Mouse (Mus musculus) midbrain, embryonic 15.5 days (tissue): ENCODE measurements around the gene Pdlim1. TPM values are rescaled to one million over a fixed set of nuclear protein-coding genes. Genes with fewer than 3 reads are reported as not detected.
"Not testable (repeated sequence)": the region's sequence is repeated elsewhere in the genome, so short reads cannot be mapped to it uniquely, and the experiment has no call there.

ENCODE experiments used
- ATAC-seq: fragments of 200-750 bp; cut with Nextera tagmentation; replicated peaks from 2 replicates; pipeline ENCODE4 v1.8.0; 2017; ENCODE audit warnings: moderate TSS enrichment
- H3K27ac ChIP-seq: fragments of 300-500 bp; sonication (generic); 2 replicates; pipeline ENCODE4 v1.5.1; 2015; ENCODE audit warnings: mild to moderate bottlenecking, inconsistent platforms
- H3K27me3 ChIP-seq: fragments of 300-500 bp; sonication (generic); replicated peaks from 2 replicates; pipeline ENCODE4 v1.6.1; 2015; ENCODE audit warnings: inconsistent platforms
- H3K36me3 ChIP-seq: fragments of 300-500 bp; sonication (generic); replicated peaks from 2 replicates; pipeline ENCODE4 v1.6.1; 2015; ENCODE audit warnings: inconsistent platforms
- H3K4me1 ChIP-seq: fragments of 300-500 bp; sonication (generic); 2 replicates; pipeline ENCODE4 v1.6.1; 2015; ENCODE audit warnings: inconsistent platforms
- H3K4me2 ChIP-seq: fragments of 300-500 bp; sonication (generic); 2 replicates; pipeline ENCODE4 v1.6.1; 2015; ENCODE audit warnings: inconsistent platforms, mild to moderate bottlenecking, moderate library complexity
- H3K4me3 ChIP-seq: fragments of 300-500 bp; sonication (generic); 2 replicates; pipeline ENCODE4 v1.5.1; 2015; ENCODE audit warnings: mild to moderate bottlenecking, inconsistent platforms
- H3K9ac ChIP-seq: fragments of 300-500 bp; sonication (generic); 2 replicates; pipeline ENCODE4 v1.6.1; 2015; ENCODE audit warnings: mild to moderate bottlenecking, inconsistent platforms
- H3K9me3 ChIP-seq: fragments of 300-500 bp; sonication (generic); 2 replicates; pipeline ENCODE4 v1.6.1; 2016; ENCODE audit warnings: inconsistent platforms
- WGBS: fragments of 180-500 bp; shearing (Covaris S2); methylation state at CpG from one replicate; pipeline ENCODE4 v1.1.7; 2015; ENCODE audit warnings: mixed read lengths; 5-methylcytosine and 5-hydroxymethylcytosine counted together
- polyA plus RNA-seq: library from polyadenylated mRNA; unstranded; fragments of >200 nt; fragmentation: Nextera tagmentation; extraction: Ambion mirVana; gene quantifications from 2 replicates; pipeline ENCODE4 v1.2.1, GENCODE M21; 2015

Pdlim1 gene
- polyA plus RNA-seq, 1 experiment from 2014 or later: 10.4 TPM

DNA sequence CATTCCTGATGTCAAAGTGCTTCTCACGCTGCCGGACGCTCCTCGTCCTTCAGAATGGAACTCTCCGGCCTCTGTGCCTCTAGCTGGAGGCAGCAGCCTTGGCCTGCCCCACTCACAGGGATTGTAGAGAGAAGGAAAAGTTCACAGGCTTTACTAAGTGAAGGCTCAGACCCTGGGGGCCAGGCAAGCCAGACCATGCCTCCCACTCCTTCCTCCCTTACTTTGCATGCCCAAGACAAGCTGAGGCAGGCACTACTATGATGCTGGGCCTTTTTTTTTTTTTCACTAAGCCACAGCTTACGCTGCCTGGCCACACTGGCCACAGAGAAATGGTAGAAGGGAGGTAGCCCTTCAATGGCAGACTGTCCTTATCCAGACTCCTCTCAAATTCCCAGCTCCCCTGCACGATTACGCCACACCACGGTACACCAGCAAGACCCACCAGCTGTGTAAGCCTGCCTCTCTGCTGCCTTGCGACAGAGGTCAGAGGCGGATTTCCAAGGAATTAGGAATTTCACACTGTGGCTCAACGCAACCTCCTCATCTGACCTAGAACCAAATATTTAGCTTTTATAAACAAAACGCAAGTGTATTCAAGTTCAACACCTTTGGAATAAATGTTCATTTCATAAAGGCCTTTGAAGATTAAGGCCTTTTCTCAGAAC lies 40.4 kb downstream of the Pdlim1 start:
- ATAC-seq: no peak
- Histone ChIP-seq H3K9ac (no peak overlapping the region), H3K9me3 (no peaks in the 10 kb centered on the region), H3K4me1 (no peaks in the 10 kb centered on the region), H3K4me3 (no peak overlapping the region), H3K4me2 (no peak overlapping the region), H3K36me3 (no peaks in the 10 kb centered on the region), H3K27ac (no peak overlapping the region), H3K27me3 (no peaks in the 10 kb centered on the region)
- 89% methylated on average over 13 of the region's 13 CpGs for WGBS

DNA sequence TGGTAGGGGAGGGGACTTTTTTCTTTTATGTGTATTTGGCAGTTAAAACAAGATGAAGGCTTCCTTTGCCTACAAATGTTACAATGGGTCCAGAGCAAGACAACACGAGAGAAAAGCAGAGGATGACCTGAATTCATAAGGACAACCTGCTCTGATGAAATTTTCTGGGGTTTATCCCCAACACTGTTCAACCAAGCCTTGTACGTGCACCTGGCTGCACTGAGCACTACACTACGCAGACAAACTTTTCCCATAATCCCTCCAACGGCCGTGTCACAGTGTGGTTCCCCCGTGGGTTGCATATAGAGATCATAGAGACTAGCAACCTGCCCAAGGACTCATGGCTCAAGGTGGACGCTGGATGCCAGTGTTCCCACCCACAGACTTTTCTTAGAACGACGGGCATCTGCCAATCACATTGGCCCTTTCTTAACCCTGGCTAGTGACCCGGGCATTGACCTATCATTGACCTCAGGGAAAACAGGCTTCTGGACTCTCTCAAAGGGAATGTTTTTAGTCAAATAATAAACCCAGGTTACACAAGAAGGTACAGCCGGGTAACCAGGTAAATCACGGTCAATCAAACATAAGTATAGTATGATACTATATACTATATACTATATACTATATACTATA lies 45.0 kb downstream of the Pdlim1 start:
- Histone ChIP-seq H3K9ac (no peak overlapping the region), H3K27ac (no peak overlapping the region), H3K4me2 (no peak overlapping the region), H3K27me3 (no peaks in the 10 kb centered on the region), H3K36me3 (no peaks in the 10 kb centered on the region), H3K9me3 (no peaks in the 10 kb centered on the region), H3K4me1 (no peaks in the 10 kb centered on the region), H3K4me3 (no peak overlapping the region)
- WGBS: 90% methylated on average over 12 of the region's 12 CpGs
- ATAC-seq: no peak

DNA sequence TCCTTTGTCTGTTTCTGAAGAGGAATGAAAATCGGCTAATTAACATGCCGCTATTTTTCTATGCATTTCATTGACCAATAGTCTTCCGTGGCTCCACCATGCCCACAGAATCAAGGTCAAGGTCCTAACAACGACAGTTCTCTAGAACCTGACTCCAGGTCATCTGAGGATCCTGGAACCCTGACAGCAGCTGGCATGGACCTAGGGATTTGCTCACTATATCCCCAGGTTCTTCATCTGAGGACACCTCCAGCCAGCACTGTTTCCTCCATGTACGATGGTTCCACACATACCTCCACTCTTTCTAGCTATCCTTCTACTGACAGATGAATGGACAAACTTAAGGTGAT lies 45.9 kb downstream of the Pdlim1 start:
- Histone ChIP-seq H3K4me3 (no peak overlapping the region), H3K4me2 (no peak overlapping the region), H3K9me3 (no peaks in the 10 kb centered on the region), H3K27me3 (no peaks in the 10 kb centered on the region), H3K36me3 (no peaks in the 10 kb centered on the region), H3K9ac (no peak overlapping the region), H3K27ac (no peak overlapping the region), H3K4me1 (no peaks in the 10 kb centered on the region)
- WGBS: 72% methylated on average over 5 of the region's 5 CpGs
- ATAC-seq: peak; percentile 37; the same call in 1 of the 2 replicates

DNA sequence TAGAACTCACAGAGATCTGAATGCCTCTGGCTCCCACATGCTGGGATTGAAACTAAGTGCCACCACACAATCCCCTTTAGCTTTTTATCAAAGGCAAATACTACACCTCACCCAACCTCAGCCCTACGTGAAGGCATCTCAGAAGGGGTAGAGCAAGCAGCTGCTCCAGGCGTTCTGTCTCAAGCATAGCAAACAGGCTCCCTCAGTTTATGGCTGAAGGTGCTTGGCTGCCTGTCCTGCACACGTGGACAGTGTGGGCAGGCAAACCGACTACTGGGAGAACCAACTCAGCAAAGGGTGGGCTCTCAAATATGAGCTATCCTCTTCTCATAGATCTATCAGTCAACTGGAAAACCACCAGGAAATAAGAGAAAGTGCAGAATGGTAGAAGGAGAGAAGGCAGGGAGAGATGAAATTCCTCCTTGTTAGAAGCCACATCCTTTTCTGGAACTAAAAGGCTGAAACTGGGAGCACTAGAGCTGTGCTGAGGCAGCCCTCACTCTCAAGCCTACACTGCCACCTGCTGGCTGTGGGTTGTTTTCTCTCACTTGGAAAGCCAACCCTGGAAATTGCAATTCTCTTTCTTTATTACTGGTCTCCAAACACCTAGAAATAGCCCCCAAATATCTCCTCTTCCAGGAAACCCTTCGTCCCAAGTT lies 46.4 kb downstream of the Pdlim1 start:
- peak; percentile 89 for ATAC-seq

DNA sequence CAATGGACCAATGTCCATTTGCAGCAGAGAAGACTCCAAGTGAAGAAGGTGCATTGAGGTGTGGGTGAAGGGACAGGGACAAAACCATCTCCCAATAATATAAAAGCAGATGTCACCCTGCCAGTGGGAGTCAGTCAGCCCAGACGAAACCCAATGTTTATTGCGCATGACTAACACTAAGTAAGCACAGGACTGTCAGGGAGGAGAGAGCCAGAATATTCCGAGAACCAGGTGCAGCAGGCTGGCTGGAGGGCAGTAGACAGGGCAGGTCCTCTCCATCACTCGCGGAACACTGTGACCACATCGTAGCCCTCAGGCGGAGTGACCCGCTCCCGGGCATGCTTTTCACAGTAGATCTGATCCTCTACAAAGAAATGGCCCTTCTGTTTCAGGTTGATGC lies 49.3 kb downstream of the Pdlim1 start:
- H3K4me2 ChIP-seq, H3K4me1 ChIP-seq, ATAC-seq, H3K36me3 ChIP-seq, H3K27me3 ChIP-seq, H3K9ac ChIP-seq, H3K4me3 ChIP-seq, H3K27ac ChIP-seq, H3K9me3 ChIP-seq: not testable (repeated sequence)
- WGBS: 93% methylated on average over 9 of the region's 9 CpGs

More for the DNA sequence above, 46.4 kb downstream of the Pdlim1 start:
- WGBS: 70% methylated on average over 5 of the region's 5 CpGs
- Histone ChIP-seq H3K4me1 (no peaks in the 10 kb centered on the region), H3K4me2 (no peak overlapping the region), H3K4me3 (no peak overlapping the region), H3K27me3 (no peaks in the 10 kb centered on the region), H3K36me3 (no peaks in the 10 kb centered on the region), H3K9ac (no peak overlapping the region), H3K9me3 (no peaks in the 10 kb centered on the region), H3K27ac (no peak overlapping the region)

DNA sequence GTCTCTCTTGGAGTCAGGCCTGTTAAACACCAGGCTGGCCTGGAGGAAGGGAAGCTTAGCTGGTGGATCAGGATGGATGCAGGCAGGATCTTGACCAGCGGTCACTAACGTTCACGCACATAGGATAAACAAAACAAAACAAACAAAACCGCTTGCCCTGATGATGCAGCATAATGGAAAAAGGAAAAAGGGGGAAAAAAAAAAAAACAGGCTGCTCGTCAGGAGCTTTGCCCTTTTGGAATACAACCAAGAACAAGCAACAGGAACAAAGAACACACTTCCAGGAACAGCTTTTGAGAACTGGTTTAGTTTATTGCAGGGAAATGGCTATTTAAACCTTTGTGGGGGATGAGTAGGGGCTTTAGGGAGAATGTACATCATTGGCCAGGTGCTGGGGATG lies 50.8 kb downstream of the Pdlim1 start:
- H3K27ac ChIP-seq: no peak overlapping the region
- H3K9me3 ChIP-seq: no peaks in the 10 kb centered on the region
- H3K4me2 ChIP-seq: no peak overlapping the region
- no peak for ATAC-seq
- no peaks in the 10 kb centered on the region for H3K36me3 ChIP-seq
- WGBS: 87% methylated on average over 5 of the region's 5 CpGs
- no peaks in the 10 kb centered on the region for H3K27me3 ChIP-seq
- H3K4me1 ChIP-seq: no peaks in the 10 kb centered on the region
- no peak overlapping the region for H3K9ac ChIP-seq
- H3K4me3 ChIP-seq: no peak overlapping the region

DNA sequence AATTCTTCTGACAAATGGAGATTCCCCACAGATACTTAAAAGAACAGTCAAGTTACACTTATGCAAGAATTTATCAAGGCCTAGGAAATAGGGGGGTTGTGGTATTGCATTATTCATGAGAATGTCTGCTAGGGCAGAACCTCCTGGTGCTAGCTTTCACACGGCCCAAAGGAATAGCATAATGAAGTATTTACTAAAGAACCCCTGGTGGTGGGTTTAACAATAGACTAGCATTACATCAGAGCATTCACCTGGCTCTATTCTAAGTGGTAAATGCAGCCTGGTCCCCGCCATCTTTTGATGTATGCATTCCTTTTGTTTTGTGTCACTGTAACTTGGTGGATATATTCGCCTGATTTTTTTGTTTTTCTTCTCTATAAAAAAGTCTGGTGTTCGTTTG lies 68.7 kb downstream of the Pdlim1 start:
- not testable (repeated sequence) for H3K9ac ChIP-seq, H3K4me3 ChIP-seq, H3K9me3 ChIP-seq, H3K4me2 ChIP-seq, H3K27me3 ChIP-seq, H3K36me3 ChIP-seq, H3K4me1 ChIP-seq, H3K27ac ChIP-seq
- ATAC-seq: peak; percentile 42; the same call in 1 of the 2 replicates
- 28% methylated on average over 4 of the region's 4 CpGs for whole genome bisulfite sequencing

- Histone ChIP-seq H3K4me1 (no peaks in the 10 kb centered on the region), H3K27me3 (no peaks in the 10 kb centered on the region), H3K4me3 (no peak overlapping the region), H3K9me3 (no peaks in the 10 kb centered on the region), H3K36me3 (no peaks in the 10 kb centered on the region), H3K4me2 (no peak overlapping the region), H3K27ac (no peak overlapping the region), H3K9ac (no peak overlapping the region)
- 93% methylated on average over 10 of the region's 10 CpGs for WGBS
- no peak for ATAC-seq
Observed at GRCm38 (mm10) chr19:40190596-40190995, 81.0 kb downstream of the Pdlim1 start.

DNA sequence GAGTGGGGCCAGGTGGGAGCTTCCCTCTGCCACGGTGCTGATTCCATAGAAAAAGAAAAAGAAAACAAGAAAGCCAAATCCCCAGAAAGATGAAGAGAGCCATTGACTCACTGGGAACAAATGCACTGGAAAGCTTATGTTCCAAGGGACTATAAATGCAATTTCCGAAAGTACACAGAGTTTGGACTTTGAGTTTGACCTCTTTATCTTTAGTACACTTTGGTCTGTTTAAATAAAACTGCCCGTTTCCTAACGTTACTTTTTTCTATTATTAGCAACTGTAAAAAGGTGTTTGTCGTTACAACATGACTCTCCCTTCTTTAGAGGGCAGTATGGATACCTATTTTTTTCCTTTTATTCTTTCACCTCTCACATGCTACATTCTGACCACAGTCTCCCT lies 84.5 kb downstream of the Pdlim1 start, which contains the start of gene Cyp2c70:
Gene Cyp2c70, minus strand, starts transcription at position 174 of the 400 bp plus-strand sequence.
- no peaks in the 10 kb centered on the region for H3K4me1 ChIP-seq
- H3K36me3 ChIP-seq: no peaks in the 10 kb centered on the region
- ATAC-seq: no peak
- H3K27ac ChIP-seq: no peak within 1 kb of the TSS
- no peaks in the 10 kb centered on the region for H3K27me3 ChIP-seq
- 84% methylated on average over 5 of the region's 5 CpGs for WGBS
- no peak within 1 kb of the TSS for H3K9ac ChIP-seq
- no peak within 1 kb of the TSS for H3K4me3 ChIP-seq
- H3K9me3 ChIP-seq: no peaks in the 10 kb centered on the region
- no peak within 1 kb of the TSS for H3K4me2 ChIP-seq

GRCm38 (mm10) chr19:40183600-40183999 lies 88.0 kb downstream of the Pdlim1 start:
- Histone ChIP-seq H3K4me1 (no peaks in the 10 kb centered on the region), H3K9ac (no peak overlapping the region), H3K36me3 (no peaks in the 10 kb centered on the region), H3K4me3 (no peak overlapping the region), H3K27ac (no peak overlapping the region), H3K4me2 (no peak overlapping the region), H3K9me3 (no peaks in the 10 kb centered on the region), H3K27me3 (no peaks in the 10 kb centered on the region)
- no peak for ATAC-seq
- 95% methylated on average over 5 of the region's 5 CpGs for WGBS

DNA sequence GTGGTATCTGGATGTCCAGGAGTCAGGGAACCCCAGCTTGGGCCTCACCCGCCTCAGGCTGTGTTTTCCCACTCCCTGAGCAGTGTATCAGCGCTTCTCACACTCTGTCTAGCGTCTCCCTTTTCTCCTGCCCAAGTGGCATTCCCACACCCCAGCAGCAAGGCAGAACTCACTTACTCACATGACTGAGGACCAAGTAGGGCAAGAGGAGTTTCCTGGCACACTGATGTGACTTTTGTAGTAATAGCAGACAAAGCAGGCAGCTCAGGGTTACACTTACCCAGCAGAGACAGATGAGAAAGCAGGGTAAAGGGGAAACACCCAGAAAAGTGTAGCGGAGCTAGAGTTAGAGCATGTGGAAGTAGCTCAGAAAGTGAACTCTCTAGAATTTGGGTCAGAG lies 93.3 kb downstream of the Pdlim1 start:
- Histone ChIP-seq H3K9me3 (no peaks in the 10 kb centered on the region), H3K4me3 (no peak overlapping the region), H3K9ac (no peak overlapping the region), H3K4me1 (no peaks in the 10 kb centered on the region), H3K27me3 (no peaks in the 10 kb centered on the region), H3K36me3 (no peaks in the 10 kb centered on the region), H3K27ac (no peak overlapping the region), H3K4me2 (no peak overlapping the region)
- ATAC-seq: no peak
- 87% methylated on average over 4 of the region's 4 CpGs for WGBS
